Mouse (Mus musculus) myocyte (in vitro differentiated cells): ENCODE measurements at regions not wholly inside any gene's neighbourhood (a gene's known extent, or its start where the extent isn't known, plus 50 kb on each side); places are given as distances from the start of the nearest gene placed in this dataset.

Source experiments
- H3K27me3 ChIP-seq: one replicate; pipeline ENCODE4 v1.6.1; 2011; ENCODE audit not compliant: control insufficient read depth, insufficient read depth, insufficient read length
- H3K36me3 ChIP-seq: one replicate; pipeline ENCODE4 v1.6.1; 2011; ENCODE audit not compliant: control insufficient read depth, insufficient read depth
- H3K4me2 ChIP-seq: one replicate; pipeline ENCODE4 v1.6.1; 2011; ENCODE audit warnings: low read depth, control low read depth
- H3K4me3 ChIP-seq: one replicate; pipeline ENCODE4 v1.5.1; 2011; ENCODE audit warnings: mild to moderate bottlenecking, control low read depth, moderate library complexity
- H3K79me2 ChIP-seq: one replicate; pipeline ENCODE4 v1.6.1; 2011; ENCODE audit not compliant: control insufficient read depth, insufficient read depth
- H3ac ChIP-seq: one replicate; pipeline ENCODE4 v1.6.1; 2011; ENCODE audit not compliant: control insufficient read depth, insufficient read length
- CEBPB ChIP-seq: IDR thresholded peaks from 2 replicates; pipeline ENCODE4 v1.6.1; 2011; ENCODE audit warnings: mild to moderate bottlenecking, moderate library complexity; ENCODE audit not compliant: poor library complexity, insufficient read depth, severe bottlenecking
- E2F4 ChIP-seq: IDR thresholded peaks from one replicate; pipeline ENCODE4 v1.6.1; 2011; ENCODE audit warnings: mild to moderate bottlenecking, control low read depth, moderate library complexity; ENCODE audit not compliant: insufficient read depth
- MAX ChIP-seq: IDR thresholded peaks from one replicate; pipeline ENCODE4 v1.6.1; 2011; ENCODE audit warnings: low read depth, mild to moderate bottlenecking, control low read depth
- MYOD1 ChIP-seq, 3 experiments: IDR thresholded peaks; one replicate each; pipeline ENCODE4 v1.6.1; 2011; ENCODE audit warnings: control low read depth in 2 of 3, low read depth in 2 of 3, mild to moderate bottlenecking in 2 of 3, moderate library complexity in 1 of 3; ENCODE audit not compliant: insufficient read length in 2 of 3, control insufficient read depth in 1 of 3
- MYOG ChIP-seq, 3 experiments: IDR thresholded peaks; one replicate each; pipeline ENCODE4 v1.6.1; 2011; ENCODE audit warnings: control low read depth in 2 of 3, low read depth in 2 of 3, mild to moderate bottlenecking in 2 of 3; ENCODE audit not compliant: insufficient read length in 2 of 3, control insufficient read depth in 1 of 3, insufficient read depth in 1 of 3
- POLR2A ChIP-seq: IDR thresholded peaks from one replicate; pipeline ENCODE4 v1.6.1; 2011; ENCODE audit warnings: low read depth, mild to moderate bottlenecking, control low read depth, moderate library complexity; ENCODE audit not compliant: insufficient read length
- POLR2AphosphoS2 ChIP-seq: IDR thresholded peaks from one replicate; pipeline ENCODE4 v1.6.1; 2011; ENCODE audit warnings: low read depth, control low read depth; ENCODE audit not compliant: insufficient read length
- REST ChIP-seq: IDR thresholded peaks from one replicate; pipeline ENCODE4 v1.6.1; 2011; ENCODE audit warnings: mild to moderate bottlenecking, control low read depth, moderate library complexity; ENCODE audit not compliant: insufficient read depth, insufficient read length
- SRF ChIP-seq: IDR thresholded peaks from one replicate; pipeline ENCODE4 v1.6.1; 2011; ENCODE audit warnings: low read depth; ENCODE audit not compliant: control insufficient read depth, insufficient read length
- TCF12 ChIP-seq: IDR thresholded peaks from one replicate; pipeline ENCODE4 v1.6.1; 2011; ENCODE audit warnings: mild to moderate bottlenecking, control low read depth; ENCODE audit not compliant: poor library complexity, insufficient read depth, severe bottlenecking
- TCF3 ChIP-seq: IDR thresholded peaks from one replicate; pipeline ENCODE4 v1.6.1; 2011; ENCODE audit warnings: low read depth, control low read depth; ENCODE audit not compliant: insufficient read length
- USF1 ChIP-seq: IDR thresholded peaks from one replicate; pipeline ENCODE4 v1.6.1; 2011; ENCODE audit warnings: low read depth, mild to moderate bottlenecking, control low read depth, moderate library complexity

- H3K4me2 ChIP-seq: no peak overlapping the region
- TF ChIP-seq MAX: no peak
- TF ChIP-seq TCF12: no peak
- no peak for TF ChIP-seq REST
- TF ChIP-seq USF1: no peak
- TF ChIP-seq TCF3: no peak
- no peak for TF ChIP-seq POLR2AphosphoS2
- no peak for TF ChIP-seq E2F4
- no peak for TF ChIP-seq POLR2A
- no peak for TF ChIP-seq CEBPB
- no peaks in the 10 kb centered on the region for H3K36me3 ChIP-seq
Measured at GRCm38 (mm10) chr4:64640976-64641375, 483.0 kb upstream of the Pappa start.

GRCm38 (mm10) chr4:64645141-64645540 lies 478.8 kb upstream of the Pappa start:
- Histone ChIP-seq H3K4me3 (no peak overlapping the region), H3K79me2 (no peaks in the 10 kb centered on the region), H3K27me3 (no peaks in the 10 kb centered on the region), H3K4me2 (no peak overlapping the region), H3ac (no peak overlapping the region), H3K36me3 (no peaks in the 10 kb centered on the region)
- TF ChIP-seq CEBPB: no peak
- no peak for TF ChIP-seq POLR2AphosphoS2
- TF ChIP-seq MYOG (IDR thresholded peaks at IDR 0.05; ENCODE audit: control insufficient read depth in 1 of 3, insufficient read depth in 1 of 3, insufficient read length in 2 of 3, low read depth in 2 of 3): no peak
- TF ChIP-seq MYOD1 (IDR thresholded peaks at IDR 0.05; ENCODE audit: control insufficient read depth in 1 of 3, insufficient read length in 2 of 3, low read depth in 2 of 3): no peak
- no peak for TF ChIP-seq POLR2A
- TF ChIP-seq SRF: no peak
- no peak for TF ChIP-seq REST
- TF ChIP-seq E2F4: no peak
- TF ChIP-seq TCF12: no peak
- TF ChIP-seq MAX: no peak
- no peak for TF ChIP-seq USF1
- no peak for TF ChIP-seq TCF3

More at GRCm38 (mm10) chr4:64640976-64641375, 483.0 kb upstream of the Pappa start:
- Histone ChIP-seq H3K4me3 (no peak overlapping the region), H3K27me3 (no peaks in the 10 kb centered on the region), H3K79me2 (no peaks in the 10 kb centered on the region), H3ac (no peak overlapping the region)

- Histone ChIP-seq H3K36me3 (no peaks in the 10 kb centered on the region), H3ac (no peak overlapping the region), H3K4me3 (no peak overlapping the region), H3K79me2 (no peaks in the 10 kb centered on the region), H3K27me3 (no peaks in the 10 kb centered on the region), H3K4me2 (no peak overlapping the region)
- no peak for TF ChIP-seq E2F4
- TF ChIP-seq CEBPB: no peak
- TF ChIP-seq TCF12: no peak
- TF ChIP-seq REST: no peak
- TF ChIP-seq MAX: no peak
- TF ChIP-seq MYOG (IDR thresholded peaks at IDR 0.05; ENCODE audit: control insufficient read depth in 1 of 3, insufficient read depth in 1 of 3, insufficient read length in 2 of 3, low read depth in 2 of 3): no peak
- TF ChIP-seq TCF3: no peak
- no peak for TF ChIP-seq MYOD1 (IDR thresholded peaks at IDR 0.05; ENCODE audit: control insufficient read depth in 1 of 3, insufficient read length in 2 of 3, low read depth in 2 of 3)
- TF ChIP-seq POLR2AphosphoS2: no peak
- TF ChIP-seq USF1: no peak
- no peak for TF ChIP-seq SRF
- TF ChIP-seq POLR2A: no peak
Measured at GRCm38 (mm10) chr4:64654157-64654556, 469.8 kb upstream of the Pappa start.

GRCm38 (mm10) chr4:64655534-64655933 lies 468.4 kb upstream of the Pappa start:
- no peaks in the 10 kb centered on the region for H3K79me2 ChIP-seq
- no peak overlapping the region for H3ac ChIP-seq
- H3K27me3 ChIP-seq: no peaks in the 10 kb centered on the region
- H3K4me2 ChIP-seq: no peak overlapping the region
- H3K36me3 ChIP-seq: no peaks in the 10 kb centered on the region
- no peak overlapping the region for H3K4me3 ChIP-seq
- no peak for TF ChIP-seq POLR2AphosphoS2
- no peak for TF ChIP-seq TCF3
- no peak for TF ChIP-seq POLR2A
- TF ChIP-seq E2F4: no peak
- no peak for TF ChIP-seq CEBPB
- TF ChIP-seq MAX: no peak
- TF ChIP-seq MYOD1 (IDR thresholded peaks at IDR 0.05; ENCODE audit: control insufficient read depth in 1 of 3, insufficient read length in 2 of 3, low read depth in 2 of 3): no peak
- no peak for TF ChIP-seq MYOG (IDR thresholded peaks at IDR 0.05; ENCODE audit: control insufficient read depth in 1 of 3, insufficient read depth in 1 of 3, insufficient read length in 2 of 3, low read depth in 2 of 3)
- no peak for TF ChIP-seq TCF12
- TF ChIP-seq SRF: no peak
- no peak for TF ChIP-seq USF1
- no peak for TF ChIP-seq REST
